Mouse (Mus musculus) E14TG2a.4 (cell line): ENCODE measurements around the gene Zfp697.
"Not testable (repeated sequence)": the region's sequence is repeated elsewhere in the genome, so short reads cannot be mapped to it uniquely, and the experiment has no call there.

ENCODE experiments used
- CTCF ChIP-seq: conservative IDR thresholded peaks from 2 replicates; pipeline ENCODE4 v1.5.1; 2014; ENCODE audit warnings: low read length
- NANOG ChIP-seq: IDR thresholded peaks from 2 replicates; pipeline ENCODE4 v1.6.1; 2014; ENCODE audit warnings: borderline replicate concordance, low read length, mixed read lengths
- POU5F1 ChIP-seq: IDR thresholded peaks from 2 replicates; pipeline ENCODE4 v1.6.1; 2014; ENCODE audit warnings: low read length, borderline replicate concordance

DNA sequence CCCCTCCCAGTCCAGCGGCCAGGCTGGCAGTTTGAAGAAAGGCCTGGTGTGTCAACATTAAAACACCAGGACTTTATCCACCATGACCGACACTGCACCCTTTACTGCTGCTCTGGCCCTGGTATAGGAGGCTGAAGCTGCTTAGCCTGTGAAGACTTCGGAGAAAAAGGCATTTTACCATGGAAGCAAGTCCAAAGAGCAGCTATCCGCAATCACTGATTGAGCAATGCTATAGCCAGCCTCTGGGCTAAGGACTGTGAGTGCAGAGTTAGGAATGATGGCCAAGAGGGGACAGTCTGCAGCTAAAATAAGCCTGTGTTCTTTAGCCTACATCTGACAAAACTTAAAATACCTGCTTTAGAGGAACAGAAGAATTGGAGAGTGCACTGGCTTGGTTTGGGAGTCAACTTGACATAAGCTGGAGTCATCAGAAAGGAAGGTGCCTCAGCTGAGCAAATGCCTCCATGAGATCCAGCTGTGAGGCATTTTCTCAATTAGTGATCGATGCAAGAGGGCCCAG, 25.1 kb downstream of the Zfp697 start:
- not testable (repeated sequence) for TF ChIP-seq CTCF, NANOG, POU5F1
